Mouse (Mus musculus): ENCODE results near the gene Daam2.

DNA sequence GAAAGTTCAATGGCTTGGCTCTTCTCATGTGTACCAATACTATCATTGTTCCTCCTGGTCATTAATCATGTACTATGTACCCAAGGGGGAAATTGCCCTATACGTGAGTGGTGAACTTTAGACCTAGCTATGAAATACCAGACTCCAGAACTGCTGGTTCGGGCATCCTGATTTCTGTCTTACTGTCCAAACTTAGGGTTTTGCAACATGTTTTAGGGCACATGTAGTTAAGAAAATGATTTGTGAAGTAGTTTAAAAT, 141.1 kb downstream of the Daam2 start:
- no peak for TF ChIP-seq CTCF (conservative IDR thresholded peaks at IDR 0.05; ENCODE audit: insufficient read depth, insufficient read length, low read depth, low read length)
- no peak for TF ChIP-seq POLR2A (IDR thresholded peaks at IDR 0.05; ENCODE audit: low read depth, low read length)
